Mouse (Mus musculus): ENCODE data around the gene Apol11a.
"Not testable (repeated sequence)": the region's sequence is repeated elsewhere in the genome, so short reads cannot be mapped to it uniquely, and the experiment has no call there.

The Apol11a gene

GRCm38 (mm10) chr15:77507966-77508365 is at the start of gene Apol11a:
Gene Apol11a (plus strand): TSS chr15:77508271.
- DNase-seq (ENCODE audit: low read depth, low spot score) = not testable (repeated sequence)

GRCm38 (mm10) chr15:77474699-77475390 is 33.2 kb upstream of the Apol11a start:
- DNase-seq (ENCODE audit: low read depth, low spot score) = not testable (repeated sequence)

GRCm38 (mm10) chr15:77476693-77477092 is 31.4 kb upstream of the Apol11a start, which contains the start of gene Apol10a:
Gene Apol10a (plus strand): TSS chr15:77477047.
- DNase-seq (ENCODE audit: low read depth, low spot score) = not testable (repeated sequence)

- DNase-seq (ENCODE audit: low read depth, low spot score) = no peak
These were observed 25.8 kb upstream of the Apol11a start for GRCm38 (mm10) chr15:77482140-77482794.

GRCm38 (mm10) chr15:77493181-77493580 is 14.9 kb upstream of the Apol11a start:
- DNase-seq (ENCODE audit: low read depth, low spot score) = not testable (repeated sequence)

GRCm38 (mm10) chr15:77494694-77495093 is 13.4 kb upstream of the Apol11a start:
- not testable (repeated sequence) for DNase-seq (ENCODE audit: low read depth, low spot score)

GRCm38 (mm10) chr15:77520596-77520995 is 12.5 kb downstream of the Apol11a start:
- not testable (repeated sequence) for DNase-seq (ENCODE audit: low read depth, low spot score)

GRCm38 (mm10) chr15:77523186-77523843 is 15.2 kb downstream of the Apol11a start:
- peak; percentile 65 for DNase-seq (ENCODE audit: low read depth, low spot score)

- DNase-seq (ENCODE audit: low read depth, low spot score) = no peak
These were observed 25.1 kb downstream of the Apol11a start, which contains the start of gene Apol7c for GRCm38 (mm10) chr15:77533216-77533615. Gene Apol7c (minus strand): TSS chr15:77533316.

- DNase-seq (ENCODE audit: low read depth, low spot score) = not testable (repeated sequence)
These were observed 31.1 kb downstream of the Apol11a start for GRCm38 (mm10) chr15:77539221-77539620.

GRCm38 (mm10) chr15:77561792-77562191 is 53.7 kb downstream of the Apol11a start, which contains the start of gene 1700025B11Rik:
Gene 1700025B11Rik (minus strand): TSS chr15:77561892.
- DNase-seq (ENCODE audit: low read depth, low spot score) = no peak

- no peak for DNase-seq (ENCODE audit: low read depth, low spot score)
These were observed 55.1 kb downstream of the Apol11a start for GRCm38 (mm10) chr15:77563219-77563618.

Measured in ZHBTc4 (cell line).